Mouse (Mus musculus): ENCODE data around the gene Pomt1. TPM values are rescaled to one million over a fixed set of nuclear protein-coding genes. Genes with fewer than 3 reads are reported as not detected.

Gene Pomt1
- polyA plus RNA-seq, 1 experiment from 2014 or later, result 24.4 TPM

GRCm38 (mm10) chr2:32207682-32208081, 28.7 kb upstream of the Pomt1 start:
- H3K4me2 ChIP-seq, result no peak overlapping the region
- 95% methylated on average over 1 of the region's 1 CpGs for WGBS
- no peak overlapping the region for H3K27ac ChIP-seq
- H3K9ac ChIP-seq, result no peak overlapping the region
- peaks cover 99% of the 10 kb centered on the region for H3K36me3 ChIP-seq
- ATAC-seq (ENCODE audit: borderline replicate concordance, extremely low read depth, low FRiP score, low TSS enrichment), result no peak
- H3K4me3 ChIP-seq, result no peak overlapping the region
- H3K9me3 ChIP-seq, result no peaks in the 10 kb centered on the region
- H3K27me3 ChIP-seq, result no peaks in the 10 kb centered on the region
- peaks cover 4% of the 10 kb centered on the region for H3K4me1 ChIP-seq

- H3K27ac ChIP-seq, result no peak overlapping the region
- no peak overlapping the region for H3K4me3 ChIP-seq
- H3K36me3 ChIP-seq, result peaks cover 99% of the 10 kb centered on the region
- H3K9me3 ChIP-seq, result no peaks in the 10 kb centered on the region
- no peak overlapping the region for H3K9ac ChIP-seq
- peaks cover 9% of the 10 kb centered on the region for H3K4me1 ChIP-seq
- H3K4me2 ChIP-seq, result no peak overlapping the region
- H3K27me3 ChIP-seq, result no peaks in the 10 kb centered on the region
- ATAC-seq (ENCODE audit: borderline replicate concordance, extremely low read depth, low FRiP score, low TSS enrichment), result no peak
- 85% methylated on average over 8 of the region's 8 CpGs for WGBS
These were observed 24.7 kb upstream of the Pomt1 start for GRCm38 (mm10) chr2:32211689-32212088.

GRCm38 (mm10) chr2:32213000-32213399, 23.4 kb upstream of the Pomt1 start:
- Histone ChIP-seq H3K4me3 (no peak overlapping the region), H3K27ac (peak overlapping the region; percentile 20; the same call in 1 of the 2 replicates), H3K27me3 (no peaks in the 10 kb centered on the region), H3K9me3 (no peaks in the 10 kb centered on the region), H3K4me2 (no peak overlapping the region), H3K9ac (no peak overlapping the region), H3K4me1 (peaks cover 9% of the 10 kb centered on the region), H3K36me3 (peaks cover 99% of the 10 kb centered on the region)
- WGBS, result 37% methylated on average over 10 of the region's 10 CpGs
- no peak for ATAC-seq (ENCODE audit: borderline replicate concordance, extremely low read depth, low FRiP score, low TSS enrichment)

- H3K4me2 ChIP-seq, result no peak overlapping the region
- H3K4me3 ChIP-seq, result no peak overlapping the region
- no peaks in the 10 kb centered on the region for H3K27me3 ChIP-seq
- WGBS, result 87% methylated on average over 10 of the region's 10 CpGs
- H3K36me3 ChIP-seq, result peaks cover 99% of the 10 kb centered on the region
- H3K9ac ChIP-seq, result no peak overlapping the region
- H3K4me1 ChIP-seq, result peaks cover 9% of the 10 kb centered on the region
- H3K27ac ChIP-seq, result no peak overlapping the region
- ATAC-seq (ENCODE audit: borderline replicate concordance, extremely low read depth, low FRiP score, low TSS enrichment), result no peak
- no peaks in the 10 kb centered on the region for H3K9me3 ChIP-seq
These were observed 20.8 kb upstream of the Pomt1 start for GRCm38 (mm10) chr2:32215576-32215975.

- H3K27ac ChIP-seq, result no peak overlapping the region
- WGBS, result 85% methylated on average over 10 of the region's 10 CpGs
- no peak overlapping the region for H3K4me3 ChIP-seq
- peaks cover 9% of the 10 kb centered on the region for H3K4me1 ChIP-seq
- H3K27me3 ChIP-seq, result no peaks in the 10 kb centered on the region
- H3K4me2 ChIP-seq, result no peak overlapping the region
- no peaks in the 10 kb centered on the region for H3K9me3 ChIP-seq
- no peak for ATAC-seq (ENCODE audit: borderline replicate concordance, extremely low read depth, low FRiP score, low TSS enrichment)
- H3K9ac ChIP-seq, result no peak overlapping the region
- peaks cover 99% of the 10 kb centered on the region for H3K36me3 ChIP-seq
These were observed 19.9 kb upstream of the Pomt1 start for GRCm38 (mm10) chr2:32216506-32216905.

GRCm38 (mm10) chr2:32217656-32218055, 18.7 kb upstream of the Pomt1 start:
- Histone ChIP-seq H3K27ac (no peak overlapping the region), H3K4me3 (no peak overlapping the region), H3K4me2 (no peak overlapping the region), H3K4me1 (peaks cover 5% of the 10 kb centered on the region), H3K9me3 (no peaks in the 10 kb centered on the region), H3K9ac (no peak overlapping the region), H3K36me3 (peaks cover 100% of the 10 kb centered on the region), H3K27me3 (no peaks in the 10 kb centered on the region)
- ATAC-seq (ENCODE audit: borderline replicate concordance, extremely low read depth, low FRiP score, low TSS enrichment), result no peak
- WGBS, result 91% methylated on average over 8 of the region's 8 CpGs

- no peak overlapping the region for H3K4me2 ChIP-seq
- peaks cover under 1% of the 10 kb centered on the region; the same call in 1 of the 2 replicates for H3K4me1 ChIP-seq
- WGBS, result 89% methylated on average over 5 of the region's 5 CpGs
- H3K27me3 ChIP-seq, result no peaks in the 10 kb centered on the region
- H3K36me3 ChIP-seq, result peaks cover 100% of the 10 kb centered on the region
- H3K9me3 ChIP-seq, result no peaks in the 10 kb centered on the region
- H3K4me3 ChIP-seq, result no peak overlapping the region
- no peak for ATAC-seq (ENCODE audit: borderline replicate concordance, extremely low read depth, low FRiP score, low TSS enrichment)
- no peak overlapping the region for H3K9ac ChIP-seq
- no peak overlapping the region for H3K27ac ChIP-seq
These were observed 18.3 kb upstream of the Pomt1 start for GRCm38 (mm10) chr2:32218113-32218512.

- WGBS, result 88% methylated on average over 11 of the region's 11 CpGs
- no peak overlapping the region for H3K4me2 ChIP-seq
These were observed 17.7 kb upstream of the Pomt1 start for GRCm38 (mm10) chr2:32218541-32219334.

GRCm38 (mm10) chr2:32219501-32219900, 16.9 kb upstream of the Pomt1 start:
- H3K36me3 ChIP-seq, result peaks cover 100% of the 10 kb centered on the region

More at GRCm38 (mm10) chr2:32218541-32219334, 17.7 kb upstream of the Pomt1 start:
- no peaks in the 10 kb centered on the region for H3K27me3 ChIP-seq
- H3K36me3 ChIP-seq, result peaks cover 100% of the 10 kb centered on the region
- ATAC-seq (ENCODE audit: borderline replicate concordance, extremely low read depth, low FRiP score, low TSS enrichment), result no peak
- no peak overlapping the region for H3K4me3 ChIP-seq
- H3K9ac ChIP-seq, result no peak overlapping the region
- H3K4me1 ChIP-seq, result no peaks in the 10 kb centered on the region
- H3K27ac ChIP-seq, result no peak overlapping the region
- H3K9me3 ChIP-seq, result no peaks in the 10 kb centered on the region

GRCm38 (mm10) chr2:32220021-32220420, 16.4 kb upstream of the Pomt1 start:
- no peaks in the 10 kb centered on the region for H3K4me1 ChIP-seq
- no peak for ATAC-seq (ENCODE audit: borderline replicate concordance, extremely low read depth, low FRiP score, low TSS enrichment)
- no peak overlapping the region for H3K4me3 ChIP-seq
- H3K36me3 ChIP-seq, result peaks cover 100% of the 10 kb centered on the region
- H3K9me3 ChIP-seq, result no peaks in the 10 kb centered on the region
- H3K27me3 ChIP-seq, result no peaks in the 10 kb centered on the region
- no peak overlapping the region for H3K27ac ChIP-seq
- WGBS, result 89% methylated on average over 6 of the region's 6 CpGs
- no peak overlapping the region for H3K4me2 ChIP-seq
- H3K9ac ChIP-seq, result no peak overlapping the region

More at GRCm38 (mm10) chr2:32219501-32219900, 16.9 kb upstream of the Pomt1 start:
- no peak overlapping the region for H3K4me2 ChIP-seq
- no peaks in the 10 kb centered on the region for H3K4me1 ChIP-seq
- no peak overlapping the region for H3K4me3 ChIP-seq
- ATAC-seq (ENCODE audit: borderline replicate concordance, extremely low read depth, low FRiP score, low TSS enrichment), result no peak
- no peak overlapping the region for H3K27ac ChIP-seq
- no peaks in the 10 kb centered on the region for H3K27me3 ChIP-seq
- 88% methylated on average over 14 of the region's 14 CpGs for WGBS
- no peak overlapping the region for H3K9ac ChIP-seq
- H3K9me3 ChIP-seq, result no peaks in the 10 kb centered on the region

- WGBS, result 94% methylated on average over 10 of the region's 10 CpGs
- no peak overlapping the region for H3K9ac ChIP-seq
- H3K27me3 ChIP-seq, result no peaks in the 10 kb centered on the region
- ATAC-seq (ENCODE audit: borderline replicate concordance, extremely low read depth, low FRiP score, low TSS enrichment), result no peak
- H3K9me3 ChIP-seq, result no peaks in the 10 kb centered on the region
- H3K4me1 ChIP-seq, result no peaks in the 10 kb centered on the region
- H3K4me3 ChIP-seq, result no peak overlapping the region
- no peak overlapping the region for H3K4me2 ChIP-seq
- H3K36me3 ChIP-seq, result peaks cover 100% of the 10 kb centered on the region
- no peak overlapping the region for H3K27ac ChIP-seq
These were observed 15.4 kb upstream of the Pomt1 start for GRCm38 (mm10) chr2:32220969-32221368.

GRCm38 (mm10) chr2:32221577-32221976, 14.8 kb upstream of the Pomt1 start:
- Histone ChIP-seq H3K4me2 (no peak overlapping the region), H3K27me3 (no peaks in the 10 kb centered on the region), H3K9ac (no peak overlapping the region), H3K9me3 (no peaks in the 10 kb centered on the region), H3K36me3 (peaks cover 100% of the 10 kb centered on the region), H3K4me1 (no peaks in the 10 kb centered on the region), H3K27ac (no peak overlapping the region), H3K4me3 (no peak overlapping the region)
- ATAC-seq (ENCODE audit: borderline replicate concordance, extremely low read depth, low FRiP score, low TSS enrichment), result no peak
- 86% methylated on average over 7 of the region's 7 CpGs for WGBS

Data from lung, embryonic 15.5 days (tissue).